8 mouse cellular contexts compared by ENCODE assay signal in the genomic region with DNA sequence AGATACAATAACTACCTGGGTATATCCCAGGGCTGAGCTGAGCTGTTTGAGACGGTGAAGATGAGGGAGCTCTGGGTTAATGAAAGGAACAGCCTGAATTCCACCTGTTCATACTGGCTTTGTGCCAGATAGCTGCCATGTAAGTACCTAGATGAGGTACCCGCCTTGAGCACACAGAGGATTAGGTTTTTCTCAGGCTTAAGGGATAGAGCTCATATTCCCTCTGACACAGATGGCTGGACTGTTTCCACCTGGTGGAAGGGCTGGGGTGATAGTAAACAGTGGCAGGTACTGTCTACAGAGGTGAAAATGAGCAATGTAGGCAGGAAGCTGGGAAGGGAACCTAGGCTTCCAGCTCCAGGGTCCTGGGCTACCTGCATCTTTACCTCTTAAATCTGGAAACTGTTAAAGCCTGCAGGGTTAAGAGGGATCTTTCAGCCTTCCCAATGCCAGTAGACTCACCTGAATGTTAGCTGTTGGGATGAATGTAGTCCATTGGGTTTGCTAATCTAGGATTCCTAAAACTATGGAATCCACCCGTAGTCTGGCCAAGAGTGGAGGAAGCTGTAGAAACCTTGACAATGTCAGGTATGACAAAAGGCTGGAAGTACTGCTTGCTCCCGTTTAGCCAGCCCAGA. TPM values are rescaled to one million over a fixed set of nuclear protein-coding genes. Genes with fewer than 3 reads are reported as not detected.
DNase-seq lines count a peak whose midpoint lies in the region; ATAC-seq and TF ChIP-seq lines count a peak whose summit lies in the region.

No protein-coding gene starts in this region.

- TF ChIP-seq CTCF in forebrain, postnatal 0 days (IDR thresholded peaks at IDR 0.05; ENCODE audit: low read depth), result no peak
- TF ChIP-seq CTCF in liver, embryonic 14.5 days (IDR thresholded peaks at IDR 0.05; ENCODE audit: low read depth), result no peak
- TF ChIP-seq CTCF in small intestine, adult 2 months (IDR thresholded peaks at IDR 0.05; ENCODE audit: extremely low read depth, insufficient read length, insufficient replicate concordance, low read depth, low read length), result no peak

- DNase-seq in heart, postnatal 36 days, result no peak
- DNase-seq in R1 (ENCODE audit: low read depth, low spot score), result peak; percentile 59
- DNase-seq in forebrain, postnatal 0 days, result no peak
- peak in 1 of 3 experiments; percentile 28 for DNase-seq in liver, embryonic 14.5 days (ENCODE audit: low read depth in 3 of 3, low spot score in 3 of 3)
- no peak for DNase-seq in thymus, postnatal 0 days (ENCODE audit: low spot score)
- DNase-seq in ovary, postnatal 10 days (ENCODE audit: low spot score), result no peak

- H3K9me3 ChIP-seq in heart, embryonic 12.5 days (replicated peaks), result no peaks in the 10 kb centered on the region
- no peaks in the 10 kb centered on the region for H3K9me3 ChIP-seq in forebrain, postnatal 0 days (ENCODE audit: low read length)
- no peaks in the 10 kb centered on the region for H3K9me3 ChIP-seq in liver, embryonic 14.5 days (ENCODE audit: control insufficient read depth, low read length)

- no peaks in the 10 kb centered on the region for H3K27me3 ChIP-seq in heart, embryonic 12.5 days (replicated peaks)
- H3K27me3 ChIP-seq in forebrain, postnatal 0 days (ENCODE audit: insufficient read depth, low read length), result no peaks in the 10 kb centered on the region
- H3K27me3 ChIP-seq in liver, embryonic 14.5 days (ENCODE audit: control insufficient read depth, insufficient read depth, low read length), result no peaks in the 10 kb centered on the region
- H3K27me3 ChIP-seq in small intestine, adult 2 months (ENCODE audit: control insufficient read depth, insufficient read depth, low read length), result no peaks in the 10 kb centered on the region

- peak overlapping the region; percentile 100 for H3K9ac ChIP-seq in heart, embryonic 12.5 days
- H3K9ac ChIP-seq in forebrain, postnatal 0 days, result no peak overlapping the region
- peak overlapping the region; percentile 96 for H3K9ac ChIP-seq in liver, embryonic 14.5 days (replicated peaks)

- intact Hi-C loops in heart, postnatal 36 days (cut with DNase I), result loop anchor here (5.0 kb wide), 1 partner anchor 545 kb away; no protein-coding TSS in a partner anchor

- H3K27ac ChIP-seq in heart, embryonic 12.5 days (ENCODE audit: poor library complexity, severe bottlenecking), result peak overlapping the region; percentile 99
- peak overlapping the region; percentile 41; the same call in 1 of the 2 replicates for H3K27ac ChIP-seq in forebrain, postnatal 0 days (ENCODE audit: low read depth, low read length)
- peak overlapping the region; percentile 97 for H3K27ac ChIP-seq in liver, embryonic 14.5 days
- H3K27ac ChIP-seq in small intestine, adult 2 months (ENCODE audit: insufficient read depth, low read depth, low read length), result peak overlapping the region; percentile 83

- H3K4me1 ChIP-seq in heart, embryonic 12.5 days (replicated peaks), result peaks cover 44% of the 10 kb centered on the region
- H3K4me1 ChIP-seq in forebrain, postnatal 0 days (ENCODE audit: insufficient read depth), result peaks cover 22% of the 10 kb centered on the region
- peaks cover 38 to 48% of the 10 kb centered on the region in 2 experiments for H3K4me1 ChIP-seq in liver, embryonic 14.5 days (replicated peaks; ENCODE audit: control insufficient read depth in 2 of 2, insufficient read depth in 2 of 2, low read length in 1 of 2)
- peaks cover 21% of the 10 kb centered on the region; the same call in 1 of the 2 replicates for H3K4me1 ChIP-seq in small intestine, adult 2 months (ENCODE audit: control insufficient read depth, insufficient read depth, insufficient read length, low read length)

- H3K36me3 ChIP-seq in heart, embryonic 12.5 days, result peaks cover 40% of the 10 kb centered on the region
- H3K36me3 ChIP-seq in forebrain, postnatal 0 days (ENCODE audit: insufficient read depth), result peaks cover 50% of the 10 kb centered on the region
- H3K36me3 ChIP-seq in liver, embryonic 14.5 days (replicated peaks; ENCODE audit: control insufficient read depth, insufficient read depth, low read depth), result peaks cover 41% of the 10 kb centered on the region
- peaks cover 21% of the 10 kb centered on the region for H3K36me3 ChIP-seq in small intestine, adult 2 months (ENCODE audit: control insufficient read depth, insufficient read depth, low read length)

- peak overlapping the region; percentile 95 for H3K4me2 ChIP-seq in heart, embryonic 12.5 days
- H3K4me2 ChIP-seq in forebrain, postnatal 0 days (ENCODE audit: low read depth), result peak overlapping the region; percentile 97
- H3K4me2 ChIP-seq in liver, embryonic 14.5 days (ENCODE audit: low read depth), result peak overlapping the region; percentile 90

- TF ChIP-seq POLR2A in small intestine, adult 2 months (IDR thresholded peaks at IDR 0.05; ENCODE audit: low read depth, low read length), result no peak

- 24% methylated on average over 4 of the region's 4 CpGs for WGBS in heart, embryonic 12.5 days
- WGBS in forebrain, postnatal 0 days, result 14% methylated on average over 4 of the region's 4 CpGs
- WGBS in liver, embryonic 14.5 days (ENCODE audit: insufficient replicate concordance), result 26% methylated on average over 4 of the region's 4 CpGs
- 13% methylated on average over 4 of the region's 4 CpGs for WGBS in small intestine, adult 2 months

- no peak for ATAC-seq in heart, embryonic 12.5 days (ENCODE audit: insufficient number of reproducible peaks, low FRiP score)
- no peak for ATAC-seq in forebrain, postnatal 0 days
- ATAC-seq in liver, embryonic 14.5 days (ENCODE audit: insufficient read depth), result no peak

- H3K4me3 ChIP-seq in heart, embryonic 12.5 days, result peak overlapping the region; percentile 94
- peak overlapping the region; percentile 93; the same call in 1 of the 2 replicates for H3K4me3 ChIP-seq in forebrain, postnatal 0 days (ENCODE audit: low read depth, low read length)
- peak overlapping the region; percentile 87 to 91 for H3K4me3 ChIP-seq in liver, embryonic 14.5 days (ENCODE audit: insufficient read depth in 1 of 2, low read depth in 2 of 2, low read length in 2 of 2)
- H3K4me3 ChIP-seq in small intestine, adult 2 months (ENCODE audit: low read depth, low read length), result no peak overlapping the region

- no peak for TF ChIP-seq EP300 in liver, embryonic 14.5 days (IDR thresholded peaks at IDR 0.05; ENCODE audit: low read depth)

RNA-seq across cellular contexts. Expression of a gene that starts 2.7 kb away (rescaled TPM):
- polyA plus RNA-seq in heart, embryonic 12.5 days (2016; fragmentation: Nextera tagmentation; extraction: Ambion mirVana), result 76.4 and 79.9 TPM in 2 replicates
- total RNA-seq in heart, postnatal 36 days (2021), result 10 to 100 TPM; 65.2 to 75.8 TPM
- total RNA-seq in forebrain, postnatal 0 days (2014; rRNA removed), result 163 and 164 TPM in 2 replicates
- 103 and 109 TPM in 2 replicates for polyA plus RNA-seq in forebrain, postnatal 0 days (2015; fragmentation: Nextera tagmentation; extraction: Ambion mirVana)
- polyA plus RNA-seq in liver, embryonic 14.5 days (2012; rRNA removed), result 146 and 246 TPM in 2 replicates
- 108 and 129 TPM in 2 replicates for polyA plus RNA-seq in liver, embryonic 14.5 days (2014; fragmentation: Nextera tagmentation; extraction: Ambion mirVana)
- 127 and 274 TPM in 2 replicates for polyA plus RNA-seq in small intestine, adult 2 months (2012; rRNA removed)
- 103 and 106 TPM in 2 replicates for polyA plus RNA-seq in thymus, postnatal 0 days (2015; fragmentation: Nextera tagmentation; extraction: Ambion mirVana)

RNA-seq across cellular contexts. Expression of a gene that starts 6.4 kb away (rescaled TPM):
- polyA plus RNA-seq in heart, embryonic 12.5 days (2016; fragmentation: Nextera tagmentation; extraction: Ambion mirVana), result 37.9 and 42.4 TPM in 2 replicates
- total RNA-seq in heart, postnatal 36 days (2021), result 10 to 100 TPM; 11.5 to 15.8 TPM
- 38.7 and 56.6 TPM in 2 replicates for total RNA-seq in forebrain, postnatal 0 days (2014; rRNA removed)
- polyA plus RNA-seq in forebrain, postnatal 0 days (2015; fragmentation: Nextera tagmentation; extraction: Ambion mirVana), result 84.7 and 98.9 TPM in 2 replicates
- 16.2 and 25.6 TPM in 2 replicates for polyA plus RNA-seq in liver, embryonic 14.5 days (2012; rRNA removed)
- polyA plus RNA-seq in liver, embryonic 14.5 days (2014; fragmentation: Nextera tagmentation; extraction: Ambion mirVana), result 30.0 and 32.9 TPM in 2 replicates
- polyA plus RNA-seq in small intestine, adult 2 months (2012; rRNA removed), result 19.1 and 19.3 TPM in 2 replicates
- 56.7 and 58.4 TPM in 2 replicates for polyA plus RNA-seq in thymus, postnatal 0 days (2015; fragmentation: Nextera tagmentation; extraction: Ambion mirVana)

RNA-seq across cellular contexts. Expression of a gene that starts 22.1 kb away (rescaled TPM):
- 4.0 TPM in 1 of 2 replicates, not detected in the other for polyA plus RNA-seq in heart, embryonic 12.5 days (2016; fragmentation: Nextera tagmentation; extraction: Ambion mirVana)
- 10 to 100 TPM; 10.7 to 20.5 TPM for total RNA-seq in heart, postnatal 36 days (2021)
- total RNA-seq in forebrain, postnatal 0 days (2014; rRNA removed), result not detected in 2 replicates
- not detected in 2 replicates for polyA plus RNA-seq in forebrain, postnatal 0 days (2015; fragmentation: Nextera tagmentation; extraction: Ambion mirVana)
- not detected in 2 replicates for polyA plus RNA-seq in liver, embryonic 14.5 days (2012; rRNA removed)
- not detected in 2 replicates for polyA plus RNA-seq in liver, embryonic 14.5 days (2014; fragmentation: Nextera tagmentation; extraction: Ambion mirVana)
- not detected in 2 replicates for polyA plus RNA-seq in small intestine, adult 2 months (2012; rRNA removed)
- polyA plus RNA-seq in thymus, postnatal 0 days (2015; fragmentation: Nextera tagmentation; extraction: Ambion mirVana), result not detected in 2 replicates

RNA-seq across cellular contexts. Expression of a gene that starts 23.9 kb away (rescaled TPM):
- polyA plus RNA-seq in heart, embryonic 12.5 days (2016; fragmentation: Nextera tagmentation; extraction: Ambion mirVana), result 31.4 and 33.2 TPM in 2 replicates
- 10 to 100 TPM; 31.5 to 32.8 TPM for total RNA-seq in heart, postnatal 36 days (2021)
- 28.1 and 37.0 TPM in 2 replicates for total RNA-seq in forebrain, postnatal 0 days (2014; rRNA removed)
- 13.5 and 20.0 TPM in 2 replicates for polyA plus RNA-seq in forebrain, postnatal 0 days (2015; fragmentation: Nextera tagmentation; extraction: Ambion mirVana)
- polyA plus RNA-seq in liver, embryonic 14.5 days (2012; rRNA removed), result 4.3 and 4.8 TPM in 2 replicates
- 13.3 and 14.5 TPM in 2 replicates for polyA plus RNA-seq in liver, embryonic 14.5 days (2014; fragmentation: Nextera tagmentation; extraction: Ambion mirVana)
- 9.4 and 16.7 TPM in 2 replicates for polyA plus RNA-seq in small intestine, adult 2 months (2012; rRNA removed)
- polyA plus RNA-seq in thymus, postnatal 0 days (2015; fragmentation: Nextera tagmentation; extraction: Ambion mirVana), result 25.3 and 27.7 TPM in 2 replicates

RNA-seq across cellular contexts. Expression of a gene that starts 29.3 kb away (rescaled TPM):
- not detected in 2 replicates for polyA plus RNA-seq in heart, embryonic 12.5 days (2016; fragmentation: Nextera tagmentation; extraction: Ambion mirVana)
- under 1 TPM in 1 of 2 experiments, not detected in 1; 0.03 TPM for total RNA-seq in heart, postnatal 36 days (2021)
- total RNA-seq in forebrain, postnatal 0 days (2014; rRNA removed), result 11.1 and 12.5 TPM in 2 replicates
- polyA plus RNA-seq in forebrain, postnatal 0 days (2015; fragmentation: Nextera tagmentation; extraction: Ambion mirVana), result 0.34 and 0.58 TPM in 2 replicates
- 0.01 and 0.02 TPM in 2 replicates for polyA plus RNA-seq in liver, embryonic 14.5 days (2012; rRNA removed)
- 0.01 TPM in 1 of 2 replicates, not detected in the other for polyA plus RNA-seq in liver, embryonic 14.5 days (2014; fragmentation: Nextera tagmentation; extraction: Ambion mirVana)
- polyA plus RNA-seq in small intestine, adult 2 months (2012; rRNA removed), result 0.46 and 0.85 TPM in 2 replicates
- 0.01 and 0.03 TPM in 2 replicates for polyA plus RNA-seq in thymus, postnatal 0 days (2015; fragmentation: Nextera tagmentation; extraction: Ambion mirVana)

Comparison
In these comparisons a context has a peak if more than half of its experiments do, and no peak if none do; other contexts are left out.
1. H3K27ac ChIP-seq: peak in every context shown above with its lines; median percentile 99 in heart, embryonic 12.5 days; 97 in liver, embryonic 14.5 days; 83 in small intestine, adult 2 months; 41 in forebrain, postnatal 0 days.